Mouse (Mus musculus) hindbrain, embryonic 14.5 days (tissue): ENCODE measurements around the gene Myo16. TPM values are rescaled to one million over a fixed set of nuclear protein-coding genes. Genes with fewer than 3 reads are reported as not detected.

Experiments
- ATAC-seq: fragments of 200-750 bp; cut with Nextera tagmentation; 2 replicates; pipeline ENCODE4 v1.8.0; 2017; ENCODE audit warnings: moderate number of reproducible peaks, mild to moderate bottlenecking, moderate TSS enrichment, moderate library complexity; ENCODE audit not compliant: low FRiP score
- DNase-seq: peaks from one replicate; pipeline ENCODE4 v3.0.0-alpha.2; 2015; ENCODE audit warnings: low spot score
- H3K27ac ChIP-seq: fragments of 300-500 bp; sonication (generic); 2 replicates; pipeline ENCODE4 v1.5.1; 2014; ENCODE audit warnings: mild to moderate bottlenecking, moderate library complexity
- H3K27me3 ChIP-seq: fragments of 300-500 bp; sonication (generic); 2 replicates; pipeline ENCODE4 v1.6.1; 2014; ENCODE audit warnings: mild to moderate bottlenecking, low read length, mixed read lengths; ENCODE audit not compliant: control insufficient read depth, insufficient read depth
- H3K36me3 ChIP-seq: fragments of 300-500 bp; sonication (generic); replicated peaks from 2 replicates; pipeline ENCODE4 v1.6.1; 2014; ENCODE audit not compliant: control insufficient read depth, insufficient read depth
- H3K4me1 ChIP-seq: fragments of 300-500 bp; sonication (generic); replicated peaks from 2 replicates; pipeline ENCODE4 v1.6.1; 2014; ENCODE audit warnings: antibody characterized with exemption, low read length, mixed read lengths; ENCODE audit not compliant: control insufficient read depth, insufficient read depth
- H3K4me2 ChIP-seq: fragments of 300-500 bp; sonication (generic); replicated peaks from 2 replicates; pipeline ENCODE4 v1.6.1; 2014; ENCODE audit warnings: mild to moderate bottlenecking, moderate library complexity
- H3K4me3 ChIP-seq: fragments of 300-500 bp; sonication (generic); replicated peaks from 2 replicates; pipeline ENCODE4 v1.5.1; 2014; ENCODE audit warnings: mild to moderate bottlenecking, low read length
- H3K9ac ChIP-seq: fragments of 300-500 bp; sonication (generic); 2 replicates; pipeline ENCODE4 v1.6.1; 2014
- H3K9me3 ChIP-seq: fragments of 300-500 bp; sonication (generic); 2 replicates; pipeline ENCODE4 v1.6.1; 2016; ENCODE audit warnings: low read length; ENCODE audit not compliant: control insufficient read depth
- WGBS: fragments of 180-500 bp; shearing (Covaris S2); extraction: QIAGEN DNeasy Blood & Tissue Kit; methylation state at CpG from one replicate; pipeline ENCODE4 v1.1.7; 2014; 5-methylcytosine and 5-hydroxymethylcytosine counted together
- polyA plus RNA-seq: library from polyadenylated mRNA; unstranded; fragments of >200 nt; fragmentation: Nextera tagmentation; extraction: Ambion mirVana; gene quantifications from 2 replicates; pipeline ENCODE4 v1.2.1, GENCODE M21; 2014

The Myo16 gene
- polyA plus RNA-seq, 1 experiment from 2014 or later = 6.7 TPM

DNA sequence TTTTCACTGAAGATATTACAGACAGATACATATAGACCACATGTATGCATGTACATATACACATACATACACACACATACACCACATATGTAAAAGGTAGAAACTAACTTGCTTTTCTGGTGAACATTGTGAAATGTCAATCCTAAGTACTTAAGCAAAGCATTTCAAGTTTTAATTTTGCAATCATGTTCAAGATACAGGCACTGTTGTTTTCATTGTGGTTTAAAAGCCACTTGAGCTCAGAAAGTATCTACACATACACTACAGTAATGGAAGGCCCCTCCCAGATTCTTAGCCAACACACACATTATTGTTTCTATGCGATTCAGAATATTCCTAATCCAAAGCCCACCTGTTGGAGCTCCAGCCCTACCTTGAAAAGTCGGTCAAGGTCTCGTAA lies 348.0 kb downstream of the Myo16 start:
- no peak overlapping the region for H3K9ac ChIP-seq
- H3K4me1 ChIP-seq = no peaks in the 10 kb centered on the region
- WGBS = 90% methylated on average over 3 of the region's 3 CpGs
- no peak overlapping the region for H3K4me2 ChIP-seq
- no peak overlapping the region for H3K27ac ChIP-seq
- no peaks in the 10 kb centered on the region for H3K36me3 ChIP-seq
- no peaks in the 10 kb centered on the region for H3K27me3 ChIP-seq
- ATAC-seq = no peak
- H3K4me3 ChIP-seq = no peak overlapping the region
- no peak for DNase-seq
- H3K9me3 ChIP-seq = no peaks in the 10 kb centered on the region

- no peaks in the 10 kb centered on the region for H3K36me3 ChIP-seq
- no peak overlapping the region for H3K4me2 ChIP-seq
- H3K27me3 ChIP-seq = no peaks in the 10 kb centered on the region
- no peak overlapping the region for H3K27ac ChIP-seq
- DNase-seq (no peak), ATAC-seq (no peak)
- H3K9ac ChIP-seq = no peak overlapping the region
- WGBS = 88% methylated on average over 3 of the region's 3 CpGs
- H3K9me3 ChIP-seq = no peaks in the 10 kb centered on the region
- H3K4me1 ChIP-seq = no peaks in the 10 kb centered on the region
- H3K4me3 ChIP-seq = no peak overlapping the region
These were observed 358.4 kb downstream of the Myo16 start for GRCm38 (mm10) chr8:10512105-10512504.

GRCm38 (mm10) chr8:10517381-10517780 lies 363.7 kb downstream of the Myo16 start:
- H3K9ac ChIP-seq = no peak overlapping the region
- DNase-seq (no peak), ATAC-seq (no peak)
- H3K27me3 ChIP-seq = no peaks in the 10 kb centered on the region
- no peak overlapping the region for H3K27ac ChIP-seq
- H3K36me3 ChIP-seq = no peaks in the 10 kb centered on the region
- WGBS = 75% methylated on average over 8 of the region's 8 CpGs
- H3K9me3 ChIP-seq = no peaks in the 10 kb centered on the region
- no peaks in the 10 kb centered on the region for H3K4me1 ChIP-seq
- no peak overlapping the region for H3K4me2 ChIP-seq
- no peak overlapping the region for H3K4me3 ChIP-seq

- ATAC-seq = no peak
- H3K4me1 ChIP-seq = no peaks in the 10 kb centered on the region
- H3K4me3 ChIP-seq = no peak overlapping the region
- no peak for DNase-seq
- no peaks in the 10 kb centered on the region for H3K27me3 ChIP-seq
- H3K36me3 ChIP-seq = no peaks in the 10 kb centered on the region
- H3K27ac ChIP-seq = no peak overlapping the region
- H3K9me3 ChIP-seq = no peaks in the 10 kb centered on the region
- no peak overlapping the region for H3K4me2 ChIP-seq
- 89% methylated on average over 7 of the region's 7 CpGs for WGBS
- no peak overlapping the region for H3K9ac ChIP-seq
These were observed 365.6 kb downstream of the Myo16 start for GRCm38 (mm10) chr8:10519276-10519675.

GRCm38 (mm10) chr8:10521463-10521862 lies 367.8 kb downstream of the Myo16 start:
- ATAC-seq = no peak
- WGBS = 90% methylated on average over 4 of the region's 4 CpGs

GRCm38 (mm10) chr8:10525686-10526085 lies 372.0 kb downstream of the Myo16 start:
- H3K27me3 ChIP-seq = no peaks in the 10 kb centered on the region
- no peaks in the 10 kb centered on the region for H3K4me1 ChIP-seq
- no peaks in the 10 kb centered on the region for H3K36me3 ChIP-seq
- H3K9me3 ChIP-seq = no peaks in the 10 kb centered on the region
- no peak for ATAC-seq
- no peak overlapping the region for H3K27ac ChIP-seq
- H3K9ac ChIP-seq = no peak overlapping the region
- DNase-seq = no peak
- WGBS = 60% methylated on average over 4 of the region's 4 CpGs
- no peak overlapping the region for H3K4me2 ChIP-seq
- no peak overlapping the region for H3K4me3 ChIP-seq

More at GRCm38 (mm10) chr8:10521463-10521862, 367.8 kb downstream of the Myo16 start:
- Histone ChIP-seq H3K9me3 (no peaks in the 10 kb centered on the region), H3K4me2 (no peak overlapping the region), H3K36me3 (no peaks in the 10 kb centered on the region), H3K27ac (no peak overlapping the region), H3K27me3 (no peaks in the 10 kb centered on the region), H3K4me3 (no peak overlapping the region), H3K9ac (no peak overlapping the region), H3K4me1 (no peaks in the 10 kb centered on the region)
- DNase-seq = no peak

DNA sequence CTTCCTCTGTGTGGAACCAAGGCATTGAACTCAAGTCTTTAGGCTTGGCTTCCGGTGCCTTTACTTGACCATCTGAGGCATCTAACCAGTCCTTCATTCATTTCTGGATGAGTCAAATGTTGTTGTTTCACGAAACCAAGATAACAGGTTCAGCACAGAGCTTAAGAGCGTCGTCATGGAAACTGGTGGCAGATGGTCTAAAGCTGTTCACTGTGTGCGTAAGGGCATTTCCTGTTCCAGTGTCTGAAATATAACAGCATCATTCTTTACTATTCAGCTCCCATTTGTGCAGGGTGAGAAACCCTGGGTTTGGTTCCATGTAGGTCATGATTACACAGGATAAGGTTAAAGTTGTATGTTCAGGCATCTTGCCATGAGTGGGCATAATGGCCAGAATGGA lies 372.9 kb downstream of the Myo16 start:
- Histone ChIP-seq H3K27ac (no peak overlapping the region), H3K9me3 (no peaks in the 10 kb centered on the region), H3K27me3 (no peaks in the 10 kb centered on the region), H3K9ac (no peak overlapping the region), H3K4me1 (no peaks in the 10 kb centered on the region), H3K4me3 (no peak overlapping the region), H3K36me3 (no peaks in the 10 kb centered on the region), H3K4me2 (no peak overlapping the region)
- peak; percentile 49 for DNase-seq
- no peak for ATAC-seq
- 69% methylated on average over 5 of the region's 5 CpGs for WGBS

GRCm38 (mm10) chr8:10534619-10535286 lies 381.0 kb downstream of the Myo16 start:
- no peak for ATAC-seq
- no peak for DNase-seq
- WGBS = 60% methylated on average over 16 of the region's 16 CpGs

DNA sequence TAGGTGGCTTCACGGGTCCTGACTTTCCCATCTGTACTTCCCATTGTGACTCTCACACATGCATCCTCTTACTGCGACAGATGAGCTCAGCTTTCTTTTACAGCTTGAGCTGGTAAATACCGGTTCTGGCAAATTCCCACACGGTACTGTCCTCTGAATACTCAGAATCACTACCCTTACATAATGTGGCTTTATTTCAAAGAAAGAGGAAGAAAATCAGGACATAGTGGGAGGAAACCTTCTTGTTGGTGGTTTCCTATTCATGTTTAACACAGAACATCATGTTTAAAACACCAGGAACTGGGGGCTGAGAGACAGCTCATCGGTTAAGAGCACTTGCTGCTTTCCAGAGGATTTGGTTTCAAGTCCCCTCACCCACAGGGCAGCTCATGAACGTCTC lies 384.6 kb downstream of the Myo16 start:
- no peak overlapping the region for H3K9ac ChIP-seq
- WGBS = 74% methylated on average over 6 of the region's 6 CpGs
- no peak for DNase-seq
- H3K27me3 ChIP-seq = no peaks in the 10 kb centered on the region
- H3K4me2 ChIP-seq = no peak overlapping the region
- H3K36me3 ChIP-seq = no peaks in the 10 kb centered on the region
- H3K4me3 ChIP-seq = no peak overlapping the region
- H3K9me3 ChIP-seq = no peaks in the 10 kb centered on the region
- no peak for ATAC-seq
- H3K4me1 ChIP-seq = no peaks in the 10 kb centered on the region
- no peak overlapping the region for H3K27ac ChIP-seq

More at GRCm38 (mm10) chr8:10534619-10535286, 381.0 kb downstream of the Myo16 start:
- Histone ChIP-seq H3K4me3 (no peak overlapping the region), H3K27me3 (no peaks in the 10 kb centered on the region), H3K36me3 (no peaks in the 10 kb centered on the region), H3K9ac (no peak overlapping the region), H3K4me1 (no peaks in the 10 kb centered on the region), H3K9me3 (no peaks in the 10 kb centered on the region), H3K27ac (no peak overlapping the region), H3K4me2 (no peak overlapping the region)

- Histone ChIP-seq H3K4me1 (no peaks in the 10 kb centered on the region), H3K4me3 (no peak overlapping the region), H3K9me3 (0 out of 2 replicates have a peak, but pooled peaks cover 4% of the 10 kb centered on the region), H3K9ac (no peak overlapping the region), H3K4me2 (no peak overlapping the region), H3K27me3 (no peaks in the 10 kb centered on the region), H3K27ac (no peak overlapping the region), H3K36me3 (no peaks in the 10 kb centered on the region)
- ATAC-seq = no peak
- 80% methylated on average over 4 of the region's 4 CpGs for WGBS
- DNase-seq = no peak
These were observed 386.0 kb downstream of the Myo16 start for GRCm38 (mm10) chr8:10539665-10540064.
